Mouse (Mus musculus) heart, embryonic 12.5 days (tissue): ENCODE measurements around the gene Spats2. TPM values are rescaled to one million over a fixed set of nuclear protein-coding genes. Genes with fewer than 3 reads are reported as not detected.

Experiments used
- ATAC-seq: fragments of 200-750 bp; cut with Nextera tagmentation; 2 replicates; pipeline ENCODE4 v1.8.0; 2017; ENCODE audit warnings: moderate TSS enrichment, moderate library complexity; ENCODE audit not compliant: insufficient number of reproducible peaks, low FRiP score
- H3K27ac ChIP-seq: fragments of 300-500 bp; sonication (generic); 2 replicates; pipeline ENCODE4 v1.5.1; 2016; ENCODE audit warnings: mild to moderate bottlenecking, moderate library complexity; ENCODE audit not compliant: poor library complexity, severe bottlenecking
- H3K27me3 ChIP-seq: fragments of 300-500 bp; sonication (generic); replicated peaks from 2 replicates; pipeline ENCODE4 v1.6.1; 2016; ENCODE audit warnings: mild to moderate bottlenecking, moderate library complexity
- H3K36me3 ChIP-seq: fragments of 300-500 bp; sonication (generic); 2 replicates; pipeline ENCODE4 v1.6.1; 2016; ENCODE audit warnings: mild to moderate bottlenecking, moderate library complexity
- H3K4me1 ChIP-seq: fragments of 300-500 bp; sonication (generic); replicated peaks from 2 replicates; pipeline ENCODE4 v1.6.1; 2016; ENCODE audit warnings: mild to moderate bottlenecking
- H3K4me2 ChIP-seq: fragments of 300-500 bp; sonication (generic); 2 replicates; pipeline ENCODE4 v1.6.1; 2016; ENCODE audit warnings: mild to moderate bottlenecking, moderate library complexity
- H3K4me3 ChIP-seq: fragments of 300-500 bp; sonication (generic); 2 replicates; pipeline ENCODE4 v1.5.1; 2016; ENCODE audit warnings: mild to moderate bottlenecking
- H3K9ac ChIP-seq: fragments of 300-500 bp; sonication (generic); 2 replicates; pipeline ENCODE4 v1.6.1; 2016; ENCODE audit warnings: mild to moderate bottlenecking, moderate library complexity
- H3K9me3 ChIP-seq: fragments of 300-500 bp; sonication (generic); replicated peaks from 2 replicates; pipeline ENCODE4 v1.6.1; 2016; ENCODE audit warnings: mild to moderate bottlenecking, moderate library complexity
- WGBS: fragments of 180-500 bp; shearing (Covaris S2); methylation state at CpG from one replicate; pipeline ENCODE4 v1.1.7; 2016; 5-methylcytosine and 5-hydroxymethylcytosine counted together
- polyA plus RNA-seq: library from polyadenylated mRNA; unstranded; fragments of >200 nt; fragmentation: Nextera tagmentation; extraction: Ambion mirVana; gene quantifications from 2 replicates; pipeline ENCODE4 v1.2.1, GENCODE M21; 2016

Spats2 gene
- polyA plus RNA-seq, 1 experiment from 2014 or later: 57.2 TPM

- Histone ChIP-seq H3K4me3 (no peak overlapping the region), H3K4me2 (no peak overlapping the region), H3K27me3 (peaks cover 4% of the 10 kb centered on the region; the same call in 1 of the 2 replicates), H3K4me1 (no peaks in the 10 kb centered on the region), H3K36me3 (peaks cover 64% of the 10 kb centered on the region), H3K9me3 (0 out of 2 replicates have a peak, but pooled peaks cover 6% of the 10 kb centered on the region), H3K27ac (no peak overlapping the region), H3K9ac (no peak overlapping the region)
- no peak for ATAC-seq
- 83% methylated on average over 10 of the region's 10 CpGs for WGBS
Observed at GRCm38 (mm10) chr15:99213183-99213582, 87.5 kb downstream of the Spats2 start.

- Histone ChIP-seq H3K4me1 (no peaks in the 10 kb centered on the region), H3K9me3 (0 out of 2 replicates have a peak, but pooled peaks cover 6% of the 10 kb centered on the region), H3K27me3 (peaks cover 17% of the 10 kb centered on the region), H3K4me2 (no peak overlapping the region), H3K9ac (no peak overlapping the region), H3K36me3 (peaks cover 49% of the 10 kb centered on the region), H3K4me3 (no peak overlapping the region), H3K27ac (no peak overlapping the region)
- WGBS: 61% methylated on average over 2 of the region's 2 CpGs
- ATAC-seq: 0 out of 2 replicates have a peak, but pooled peaks have one; percentile 26
Observed at GRCm38 (mm10) chr15:99214941-99215340, 89.2 kb downstream of the Spats2 start.

GRCm38 (mm10) chr15:99215741-99216463 lies 90.2 kb downstream of the Spats2 start:
- Histone ChIP-seq H3K4me3 (no peak overlapping the region), H3K27ac (peak overlapping the region; percentile 32; the same call in 1 of the 2 replicates), H3K4me2 (no peak overlapping the region), H3K36me3 (peaks cover 41% of the 10 kb centered on the region), H3K4me1 (no peaks in the 10 kb centered on the region), H3K9ac (no peak overlapping the region), H3K9me3 (0 out of 2 replicates have a peak, but pooled peaks cover 6% of the 10 kb centered on the region), H3K27me3 (peaks cover 26% of the 10 kb centered on the region)
- 81% methylated on average over 11 of the region's 11 CpGs for WGBS
- ATAC-seq: peak; percentile 83

DNA sequence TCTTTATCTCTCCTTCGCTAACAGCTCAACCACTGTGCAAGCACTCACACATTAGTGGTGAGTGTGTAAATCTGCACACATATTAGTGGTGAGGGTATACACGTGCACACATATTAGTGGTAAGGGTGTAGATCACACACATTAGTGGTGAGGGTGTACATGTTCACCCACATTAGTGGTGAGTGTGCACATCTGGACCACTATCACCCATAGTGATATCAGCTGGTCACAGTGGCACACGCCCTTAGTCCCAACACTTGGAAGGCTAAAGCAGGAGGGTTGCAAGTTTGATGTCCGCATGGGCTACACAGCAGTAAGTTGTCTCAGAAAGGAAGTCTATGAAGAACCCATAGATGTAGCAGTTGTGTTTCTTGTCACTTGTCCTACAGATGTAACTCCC lies 91.9 kb downstream of the Spats2 start:
- Histone ChIP-seq H3K9me3 (0 out of 2 replicates have a peak, but pooled peaks cover 6% of the 10 kb centered on the region), H3K4me2 (no peak overlapping the region), H3K27ac (no peak overlapping the region), H3K36me3 (peaks cover 24% of the 10 kb centered on the region), H3K27me3 (peaks cover 42% of the 10 kb centered on the region), H3K4me1 (peaks cover 11% of the 10 kb centered on the region; the same call in 1 of the 2 replicates), H3K4me3 (no peak overlapping the region), H3K9ac (no peak overlapping the region)
- WGBS: 80% methylated on average over 4 of the region's 4 CpGs
- ATAC-seq: peak; percentile 64; the same call in 1 of the 2 replicates

DNA sequence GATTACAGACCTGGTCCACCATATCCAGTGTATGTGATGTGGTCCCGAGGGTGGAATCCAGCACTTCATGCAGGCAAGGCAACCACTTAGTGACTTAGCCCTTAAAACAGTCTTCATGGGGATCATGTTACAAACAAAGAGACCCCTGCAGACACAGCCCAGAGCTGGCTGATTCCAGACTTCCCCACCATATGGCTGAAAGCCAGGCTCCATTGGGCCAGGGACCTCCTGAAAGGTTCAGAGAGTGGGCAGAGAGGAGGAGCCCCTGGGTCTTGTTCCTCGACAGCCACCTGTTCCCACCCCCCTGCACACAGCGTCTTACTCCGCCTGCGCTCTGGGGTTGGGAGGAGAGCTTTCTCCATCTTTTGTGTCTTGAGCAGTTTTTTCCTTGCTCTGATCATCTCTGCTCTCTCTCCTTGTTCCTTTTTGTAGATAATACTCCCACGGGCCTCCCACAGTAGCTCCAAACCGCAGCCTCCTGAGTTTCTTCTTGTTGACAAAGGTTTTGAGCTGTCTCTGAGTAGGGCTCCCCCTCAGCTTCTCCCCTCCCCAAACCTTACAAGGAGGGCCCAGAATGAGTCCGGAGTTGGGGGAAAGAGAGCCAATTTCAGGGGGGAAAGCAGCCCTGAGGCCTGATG lies 95.7 kb downstream of the Spats2 start:
- WGBS: 6% methylated on average over 8 of the region's 8 CpGs

GRCm38 (mm10) chr15:99222794-99223584 lies 97.3 kb downstream of the Spats2 start:
- Histone ChIP-seq H3K36me3 (no peaks in the 10 kb centered on the region), H3K4me1 (peaks cover 47% of the 10 kb centered on the region), H3K27ac (no peak overlapping the region), H3K9me3 (no peaks in the 10 kb centered on the region), H3K9ac (peak overlapping the region; percentile 60), H3K4me3 (peak overlapping the region; percentile 52), H3K27me3 (peaks cover 89% of the 10 kb centered on the region), H3K4me2 (peak overlapping the region; percentile 78)
- ATAC-seq: no peak
- 9% methylated on average over 18 of the region's 18 CpGs for WGBS

More for the DNA sequence above, 95.7 kb downstream of the Spats2 start:
- Histone ChIP-seq H3K4me1 (peaks cover 47% of the 10 kb centered on the region), H3K9me3 (no peaks in the 10 kb centered on the region), H3K4me3 (no peak overlapping the region), H3K4me2 (no peak overlapping the region), H3K27me3 (peaks cover 77% of the 10 kb centered on the region), H3K27ac (no peak overlapping the region), H3K36me3 (no peaks in the 10 kb centered on the region), H3K9ac (no peak overlapping the region)
- no peak for ATAC-seq

- Histone ChIP-seq H3K27me3 (peaks cover 92% of the 10 kb centered on the region), H3K4me1 (peaks cover 47% of the 10 kb centered on the region), H3K4me2 (peak overlapping the region; percentile 78), H3K27ac (no peak overlapping the region), H3K9ac (peak overlapping the region; percentile 60), H3K9me3 (no peaks in the 10 kb centered on the region), H3K36me3 (no peaks in the 10 kb centered on the region), H3K4me3 (peak overlapping the region; percentile 52)
- ATAC-seq: peak; percentile 12
- 1% methylated on average over 40 of the region's 46 CpGs for whole genome bisulfite sequencing
Observed at GRCm38 (mm10) chr15:99223585-99224207, 98.0 kb downstream of the Spats2 start.

GRCm38 (mm10) chr15:99224208-99224911 lies 98.6 kb downstream of the Spats2 start, which contains the start of gene Kcnh3:
Kcnh3 (plus strand) TSS chr15:99224861.
- H3K9ac ChIP-seq: peak within 1 kb of the TSS; percentile 60
- no peak within 1 kb of the TSS for H3K27ac ChIP-seq
- H3K36me3 ChIP-seq: no peaks in the 10 kb centered on the region
- peaks cover 47% of the 10 kb centered on the region for H3K4me1 ChIP-seq
- H3K4me2 ChIP-seq: peak within 1 kb of the TSS; percentile 78
- WGBS: 1% methylated on average over 65 of the region's 66 CpGs
- peaks cover 95% of the 10 kb centered on the region for H3K27me3 ChIP-seq
- peak; percentile 76 for ATAC-seq
- H3K9me3 ChIP-seq: no peaks in the 10 kb centered on the region
- peak within 1 kb of the TSS; percentile 52 for H3K4me3 ChIP-seq

GRCm38 (mm10) chr15:99225081-99225810 lies 99.5 kb downstream of the Spats2 start:
- Histone ChIP-seq H3K36me3 (no peaks in the 10 kb centered on the region), H3K4me2 (peak overlapping the region; percentile 78), H3K9ac (peak overlapping the region; percentile 60; the same call in 1 of the 2 replicates), H3K27me3 (peaks cover 95% of the 10 kb centered on the region), H3K4me1 (peaks cover 47% of the 10 kb centered on the region), H3K4me3 (peak overlapping the region; percentile 52), H3K9me3 (no peaks in the 10 kb centered on the region), H3K27ac (no peak overlapping the region)
- WGBS: 2% methylated on average over 22 of the region's 22 CpGs
- no peak for ATAC-seq
